Mouse (Mus musculus): Measurements from ENCODE around the gene B4galt4.

- TF ChIP-seq MAZ (IDR thresholded peaks at IDR 0.05; ENCODE audit: low read depth, low read length) (no peak), POLR2A (IDR thresholded peaks at IDR 0.05; ENCODE audit: low read depth, low read length) (no peak), CTCF (conservative IDR thresholded peaks at IDR 0.05 in 1 of 2, IDR thresholded peaks at IDR 0.05 in 1 of 2; ENCODE audit: low read depth in 2 of 2, low read length in 2 of 2) (no peak), IRF4 (IDR thresholded peaks at IDR 0.05; ENCODE audit: low read depth, low read length) (no peak), EP300 (IDR thresholded peaks at IDR 0.05; ENCODE audit: low read length) (no peak), USF1 (IDR thresholded peaks at IDR 0.05; ENCODE audit: low read depth, low read length) (no peak), MEF2A (IDR thresholded peaks at IDR 0.05; ENCODE audit: borderline replicate concordance, low read depth, low read length) (no peak), HCFC1 (IDR thresholded peaks at IDR 0.05; ENCODE audit: low read depth, low read length) (no peak)
Observed at GRCm38 (mm10) chr16:38742659-38743131, 631 bp downstream of the B4galt4 start.

All from CH12.LX (cell line).